Mouse (Mus musculus): ENCODE results near the gene St3gal3. TPM values are rescaled to one million over a fixed set of nuclear protein-coding genes. Genes with fewer than 3 reads are reported as not detected.

St3gal3 gene
- polyA plus RNA-seq, 1 experiment, result 19.3 TPM

- no peaks in the 10 kb centered on the region for H3K36me3 ChIP-seq (ENCODE audit: control insufficient read depth, insufficient read depth, low read length)
- DNase-seq, result no peak
- no peaks in the 10 kb centered on the region for H3K4me1 ChIP-seq (replicated peaks; ENCODE audit: control insufficient read depth, insufficient read depth, low read length)
- TF ChIP-seq CTCF (IDR thresholded peaks at IDR 0.05; ENCODE audit: borderline replicate concordance, control insufficient read depth, extremely low read depth, insufficient read depth, low read length, poor library complexity), result no peak
- no peak overlapping the region for H3K27ac ChIP-seq (ENCODE audit: control insufficient read depth, insufficient read depth, low read length)
- no peak overlapping the region for H3K4me3 ChIP-seq (ENCODE audit: control insufficient read depth, insufficient read depth, low read length)
- H3K27me3 ChIP-seq (ENCODE audit: control insufficient read depth, insufficient read depth, low read length), result no peaks in the 10 kb centered on the region
- 68% methylated on average over 9 of the region's 9 CpGs for WGBS
These were observed 72.8 kb downstream of the St3gal3 start for GRCm38 (mm10) chr4:118061809-118062463.

- WGBS, result 98% methylated on average over 13 of the region's 13 CpGs
These were observed 73.7 kb downstream of the St3gal3 start for GRCm38 (mm10) chr4:118060915-118061530.

GRCm38 (mm10) chr4:118059816-118060475 is 74.8 kb downstream of the St3gal3 start:
- no peak for TF ChIP-seq POLR2A (IDR thresholded peaks at IDR 0.05; ENCODE audit: control insufficient read depth, extremely low read depth, insufficient read depth, low read length, poor library complexity)
- TF ChIP-seq CTCF (IDR thresholded peaks at IDR 0.05; ENCODE audit: borderline replicate concordance, control insufficient read depth, extremely low read depth, insufficient read depth, low read length, poor library complexity), result no peak
- H3K36me3 ChIP-seq (ENCODE audit: control insufficient read depth, insufficient read depth, low read length), result no peaks in the 10 kb centered on the region
- H3K4me3 ChIP-seq (ENCODE audit: control insufficient read depth, insufficient read depth, low read length), result no peak overlapping the region
- DNase-seq, result no peak
- no peaks in the 10 kb centered on the region for H3K4me1 ChIP-seq (replicated peaks; ENCODE audit: control insufficient read depth, insufficient read depth, low read length)
- no peaks in the 10 kb centered on the region for H3K27me3 ChIP-seq (ENCODE audit: control insufficient read depth, insufficient read depth, low read length)
- WGBS, result 77% methylated on average over 11 of the region's 11 CpGs
- H3K27ac ChIP-seq (ENCODE audit: control insufficient read depth, insufficient read depth, low read length), result no peak overlapping the region

More at GRCm38 (mm10) chr4:118060915-118061530, 73.7 kb downstream of the St3gal3 start:
- no peaks in the 10 kb centered on the region for H3K36me3 ChIP-seq (ENCODE audit: control insufficient read depth, insufficient read depth, low read length)
- no peak for TF ChIP-seq POLR2A (IDR thresholded peaks at IDR 0.05; ENCODE audit: control insufficient read depth, extremely low read depth, insufficient read depth, low read length, poor library complexity)
- TF ChIP-seq CTCF (IDR thresholded peaks at IDR 0.05; ENCODE audit: borderline replicate concordance, control insufficient read depth, extremely low read depth, insufficient read depth, low read length, poor library complexity), result no peak
- DNase-seq, result no peak
- no peaks in the 10 kb centered on the region for H3K4me1 ChIP-seq (replicated peaks; ENCODE audit: control insufficient read depth, insufficient read depth, low read length)
- no peaks in the 10 kb centered on the region for H3K27me3 ChIP-seq (ENCODE audit: control insufficient read depth, insufficient read depth, low read length)
- no peak overlapping the region for H3K27ac ChIP-seq (ENCODE audit: control insufficient read depth, insufficient read depth, low read length)
- no peak overlapping the region for H3K4me3 ChIP-seq (ENCODE audit: control insufficient read depth, insufficient read depth, low read length)

- H3K27ac ChIP-seq (ENCODE audit: control insufficient read depth, insufficient read depth, low read length), result no peak overlapping the region
- TF ChIP-seq CTCF (IDR thresholded peaks at IDR 0.05; ENCODE audit: borderline replicate concordance, control insufficient read depth, extremely low read depth, insufficient read depth, low read length, poor library complexity) (no peak), POLR2A (IDR thresholded peaks at IDR 0.05; ENCODE audit: control insufficient read depth, extremely low read depth, insufficient read depth, low read length, poor library complexity) (no peak)
- no peaks in the 10 kb centered on the region for H3K4me1 ChIP-seq (replicated peaks; ENCODE audit: control insufficient read depth, insufficient read depth, low read length)
- no peak overlapping the region for H3K4me3 ChIP-seq (ENCODE audit: control insufficient read depth, insufficient read depth, low read length)
- WGBS, result 89% methylated on average over 12 of the region's 12 CpGs
- H3K36me3 ChIP-seq (ENCODE audit: control insufficient read depth, insufficient read depth, low read length), result no peaks in the 10 kb centered on the region
- H3K27me3 ChIP-seq (ENCODE audit: control insufficient read depth, insufficient read depth, low read length), result no peaks in the 10 kb centered on the region
- no peak for DNase-seq
These were observed 76.5 kb downstream of the St3gal3 start for GRCm38 (mm10) chr4:118058116-118058677.

DNA sequence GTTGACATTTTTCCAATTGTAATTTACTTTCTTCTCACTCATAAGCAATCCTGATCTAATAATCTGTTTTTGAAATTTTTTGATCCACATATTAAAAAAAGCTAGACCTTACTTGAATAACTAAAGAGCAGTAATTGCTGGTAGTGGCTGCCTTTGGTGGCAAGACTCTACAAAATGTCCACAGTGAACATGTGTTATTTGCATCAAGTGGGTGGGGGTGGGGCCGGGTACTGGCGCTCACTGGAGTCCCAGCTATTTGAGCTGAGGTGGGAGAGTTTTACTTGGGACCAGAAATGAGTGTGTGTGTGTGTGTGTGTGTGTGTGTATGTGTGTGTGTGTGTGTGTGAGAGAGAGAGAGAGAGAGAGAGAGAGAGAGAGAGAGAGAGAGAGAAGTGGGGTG is 77.6 kb downstream of the St3gal3 start:
- WGBS, result 94% methylated on average over 2 of the region's 2 CpGs
- H3K27ac ChIP-seq (ENCODE audit: control insufficient read depth, insufficient read depth, low read length), result no peak overlapping the region
- no peak for TF ChIP-seq CTCF (IDR thresholded peaks at IDR 0.05; ENCODE audit: borderline replicate concordance, control insufficient read depth, extremely low read depth, insufficient read depth, low read length, poor library complexity)
- no peak for TF ChIP-seq POLR2A (IDR thresholded peaks at IDR 0.05; ENCODE audit: control insufficient read depth, extremely low read depth, insufficient read depth, low read length, poor library complexity)

GRCm38 (mm10) chr4:118054615-118055014 is 80.1 kb downstream of the St3gal3 start:
- H3K27ac ChIP-seq (ENCODE audit: control insufficient read depth, insufficient read depth, low read length), result no peak overlapping the region
- H3K4me1 ChIP-seq (replicated peaks; ENCODE audit: control insufficient read depth, insufficient read depth, low read length), result no peaks in the 10 kb centered on the region
- H3K27me3 ChIP-seq (ENCODE audit: control insufficient read depth, insufficient read depth, low read length), result no peaks in the 10 kb centered on the region
- H3K36me3 ChIP-seq (ENCODE audit: control insufficient read depth, insufficient read depth, low read length), result no peaks in the 10 kb centered on the region
- no peak for TF ChIP-seq CTCF (IDR thresholded peaks at IDR 0.05; ENCODE audit: borderline replicate concordance, control insufficient read depth, extremely low read depth, insufficient read depth, low read length, poor library complexity)
- TF ChIP-seq POLR2A (IDR thresholded peaks at IDR 0.05; ENCODE audit: control insufficient read depth, extremely low read depth, insufficient read depth, low read length, poor library complexity), result no peak
- WGBS, result 92% methylated on average over 8 of the region's 8 CpGs
- DNase-seq, result no peak
- no peak overlapping the region for H3K4me3 ChIP-seq (ENCODE audit: control insufficient read depth, insufficient read depth, low read length)

More for the DNA sequence above, 77.6 kb downstream of the St3gal3 start:
- no peak for DNase-seq
- H3K4me3 ChIP-seq (ENCODE audit: control insufficient read depth, insufficient read depth, low read length), result no peak overlapping the region
- no peaks in the 10 kb centered on the region for H3K27me3 ChIP-seq (ENCODE audit: control insufficient read depth, insufficient read depth, low read length)
- no peaks in the 10 kb centered on the region for H3K36me3 ChIP-seq (ENCODE audit: control insufficient read depth, insufficient read depth, low read length)
- no peaks in the 10 kb centered on the region for H3K4me1 ChIP-seq (replicated peaks; ENCODE audit: control insufficient read depth, insufficient read depth, low read length)
